Mouse (Mus musculus) forebrain, embryonic 16.5 days (tissue): ENCODE data around the gene Trim61. TPM values are rescaled to one million over a fixed set of nuclear protein-coding genes. Genes with fewer than 3 reads are reported as not detected.
"Not testable (repeated sequence)": the region's sequence is repeated elsewhere in the genome, so short reads cannot be mapped to it uniquely, and the experiment has no call there.

Experiments
- ATAC-seq: fragments of 200-750 bp; cut with Nextera tagmentation; 2 replicates; pipeline ENCODE4 v1.8.0; 2017; ENCODE audit warnings: mild to moderate bottlenecking, moderate library complexity
- H3K27ac ChIP-seq: fragments of 300-500 bp; sonication (generic); 2 replicates; pipeline ENCODE4 v1.5.1; 2014; ENCODE audit warnings: low read length, control low read depth
- H3K27me3 ChIP-seq: fragments of 300-500 bp; sonication (generic); replicated peaks from 2 replicates; pipeline ENCODE4 v1.6.1; 2014; ENCODE audit warnings: low read length; ENCODE audit not compliant: control insufficient read depth, insufficient read depth
- H3K36me3 ChIP-seq: fragments of 300-500 bp; sonication (generic); 2 replicates; pipeline ENCODE4 v1.6.1; 2014; ENCODE audit not compliant: control insufficient read depth, insufficient read depth
- H3K4me1 ChIP-seq: fragments of 300-500 bp; sonication (generic); replicated peaks from 2 replicates; pipeline ENCODE4 v1.6.1; 2014; ENCODE audit warnings: low read length; ENCODE audit not compliant: control insufficient read depth, insufficient read depth
- H3K4me2 ChIP-seq: fragments of 300-500 bp; sonication (generic); 2 replicates; pipeline ENCODE4 v1.6.1; 2014; ENCODE audit warnings: mild to moderate bottlenecking, low read length, control low read depth
- H3K4me3 ChIP-seq: fragments of 300-500 bp; sonication (generic); replicated peaks from 2 replicates; pipeline ENCODE4 v1.5.1; 2014; ENCODE audit warnings: mild to moderate bottlenecking, low read length, control low read depth
- H3K9ac ChIP-seq: fragments of 300-500 bp; sonication (generic); replicated peaks from 2 replicates; pipeline ENCODE4 v1.6.1; 2014; ENCODE audit warnings: low read depth, low read length, control low read depth
- H3K9me3 ChIP-seq: fragments of 300-500 bp; sonication (generic); 2 replicates; pipeline ENCODE4 v1.6.1; 2016; ENCODE audit warnings: low read length; ENCODE audit not compliant: control insufficient read depth
- WGBS: fragments of 180-500 bp; shearing (Covaris S2); extraction: QIAGEN DNeasy Blood & Tissue Kit; methylation state at CpG from one replicate; pipeline ENCODE4 v1.1.7; 2014; 5-methylcytosine and 5-hydroxymethylcytosine counted together
- polyA plus RNA-seq: library from polyadenylated mRNA; unstranded; fragments of >200 nt; fragmentation: Nextera tagmentation; extraction: Ambion mirVana; gene quantifications from 2 replicates; pipeline ENCODE4 v1.2.1, GENCODE M21; 2015

Trim61 gene
- polyA plus RNA-seq, 1 experiment from 2014 or later, result not detected

DNA sequence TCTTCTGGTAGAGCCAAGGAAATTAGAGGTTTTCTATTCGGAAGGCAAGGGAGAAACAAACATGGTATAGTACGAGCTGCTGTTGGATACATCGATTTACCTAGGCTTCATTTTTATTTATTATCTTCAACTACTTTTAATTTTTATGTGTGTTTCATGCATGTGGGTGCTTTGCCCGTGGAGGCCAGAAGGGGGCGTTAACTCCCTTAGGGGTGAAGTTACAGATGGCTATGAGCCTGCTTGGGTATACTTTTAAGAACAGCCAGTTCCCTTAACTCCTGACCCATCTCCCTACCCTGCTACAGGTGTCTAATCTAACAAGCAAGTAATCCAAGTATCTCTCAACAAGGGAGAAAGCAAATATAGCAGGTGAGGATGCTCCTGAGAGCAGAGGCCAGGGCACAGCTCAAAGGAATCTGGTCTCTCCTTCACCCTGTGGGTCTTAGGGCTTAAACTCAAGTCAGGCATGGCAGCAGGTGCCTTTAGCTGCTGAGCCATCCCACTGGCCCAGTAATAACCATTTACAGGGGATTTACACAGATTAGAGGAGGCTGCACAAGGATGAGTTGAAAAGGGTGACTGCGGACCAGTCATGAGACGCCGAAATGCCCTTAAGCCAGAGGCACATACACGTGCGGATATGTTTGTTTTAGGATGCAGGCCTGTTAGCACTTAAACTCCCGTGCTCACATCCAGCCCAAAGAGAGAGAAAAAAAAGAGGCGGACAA is 10.8 kb upstream of the Trim61 start:
- Histone ChIP-seq H3K4me1 (no peaks in the 10 kb centered on the region), H3K4me3 (no peak overlapping the region), H3K27ac (no peak overlapping the region), H3K27me3 (no peaks in the 10 kb centered on the region), H3K36me3 (no peaks in the 10 kb centered on the region), H3K4me2 (no peak overlapping the region), H3K9ac (no peak overlapping the region), H3K9me3 (no peaks in the 10 kb centered on the region)
- no peak for ATAC-seq
- WGBS, result 82% methylated on average over 12 of the region's 12 CpGs

- 45% methylated on average over 8 of the region's 8 CpGs for WGBS
- Histone ChIP-seq H3K4me2 (no peak overlapping the region), H3K36me3 (no peaks in the 10 kb centered on the region), H3K4me1 (no peaks in the 10 kb centered on the region), H3K4me3 (no peak overlapping the region), H3K9ac (no peak overlapping the region), H3K9me3 (no peaks in the 10 kb centered on the region), H3K27ac (no peak overlapping the region), H3K27me3 (no peaks in the 10 kb centered on the region)
- no peak; the same call in 1 of the 2 replicates for ATAC-seq
Observed at GRCm38 (mm10) chr8:65022485-65022884, 4.2 kb upstream of the Trim61 start.

GRCm38 (mm10) chr8:65007616-65008015 is 10.7 kb downstream of the Trim61 start:
- H3K27ac ChIP-seq, H3K4me3 ChIP-seq, H3K9ac ChIP-seq, ATAC-seq, H3K36me3 ChIP-seq, H3K4me2 ChIP-seq, H3K4me1 ChIP-seq, H3K9me3 ChIP-seq, H3K27me3 ChIP-seq: not testable (repeated sequence)
- WGBS, result 78% methylated on average over 6 of the region's 6 CpGs

- H3K4me3 ChIP-seq, result no peak overlapping the region
- H3K9me3 ChIP-seq, result no peaks in the 10 kb centered on the region
- no peaks in the 10 kb centered on the region for H3K36me3 ChIP-seq
- H3K4me2 ChIP-seq, result no peak overlapping the region
- no peaks in the 10 kb centered on the region for H3K27me3 ChIP-seq
- ATAC-seq, result no peak
- no peak overlapping the region for H3K9ac ChIP-seq
- no peaks in the 10 kb centered on the region for H3K4me1 ChIP-seq
- H3K27ac ChIP-seq, result no peak overlapping the region
- WGBS, result 91% methylated on average over 4 of the region's 4 CpGs
Observed at GRCm38 (mm10) chr8:64998806-64999365, 19.4 kb downstream of the Trim61 start.

- no peak for ATAC-seq
- Histone ChIP-seq H3K36me3 (no peaks in the 10 kb centered on the region), H3K4me2 (no peak within 1 kb of the TSS), H3K9ac (no peak within 1 kb of the TSS), H3K4me3 (no peak within 1 kb of the TSS), H3K9me3 (peaks cover 2% of the 10 kb centered on the region; the same call in 1 of the 2 replicates), H3K27me3 (no peaks in the 10 kb centered on the region), H3K4me1 (no peaks in the 10 kb centered on the region), H3K27ac (no peak within 1 kb of the TSS)
- WGBS, result 93% methylated on average over 4 of the region's 4 CpGs
Observed at GRCm38 (mm10) chr8:64987731-64988130, 30.6 kb downstream of the Trim61 start, which contains the start of gene Trim75. Gene Trim75, minus strand, starts transcription at chr8:64987831.

DNA sequence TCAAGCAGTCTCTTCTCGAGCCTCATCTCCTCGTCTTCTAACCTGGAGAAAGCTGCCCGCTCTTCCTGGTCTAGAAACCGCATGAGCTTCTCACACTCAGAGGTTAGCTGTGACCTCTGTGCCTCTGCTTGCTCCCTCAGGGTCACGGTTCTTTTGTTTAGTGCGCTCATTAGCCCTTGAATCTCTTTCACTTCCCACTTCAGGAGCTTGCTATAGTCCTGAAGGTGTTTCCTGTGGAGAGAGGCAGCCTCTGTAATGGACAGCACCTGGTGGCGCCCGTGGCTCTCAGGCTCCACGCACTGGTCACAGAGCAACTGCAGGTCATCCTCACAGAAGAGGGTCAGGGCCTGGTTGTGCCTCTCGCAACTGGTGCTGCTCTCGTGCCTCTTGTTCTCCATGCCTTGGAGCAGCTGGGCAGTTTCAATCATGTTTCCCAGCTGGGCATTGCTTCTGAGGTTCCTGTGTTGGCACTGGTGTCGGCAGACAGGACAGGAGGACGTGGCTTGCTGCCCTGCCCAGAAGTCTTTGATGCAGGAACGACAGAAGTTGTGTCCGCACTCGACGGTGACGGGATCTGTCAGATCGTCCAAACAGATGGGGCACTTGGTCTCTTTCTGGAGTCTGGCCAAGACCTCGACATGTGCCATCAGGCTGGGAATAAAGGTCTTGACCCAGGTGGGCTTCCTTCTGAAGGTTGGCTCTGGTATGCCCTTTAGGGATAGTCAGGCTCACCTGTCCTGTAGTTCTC is 35.0 kb downstream of the Trim61 start:
- no peak overlapping the region for H3K9ac ChIP-seq
- ATAC-seq, result no peak
- H3K9me3 ChIP-seq, result no peaks in the 10 kb centered on the region
- no peak overlapping the region for H3K4me2 ChIP-seq
- WGBS, result 71% methylated on average over 20 of the region's 20 CpGs
- H3K4me3 ChIP-seq, result no peak overlapping the region
- no peaks in the 10 kb centered on the region for H3K4me1 ChIP-seq
- no peaks in the 10 kb centered on the region for H3K36me3 ChIP-seq
- no peak overlapping the region for H3K27ac ChIP-seq
- H3K27me3 ChIP-seq, result no peaks in the 10 kb centered on the region

Other genes with a start within 250 kb of the Trim61 start
- 30.1 and 32.9 TPM in 2 replicates for gene Klhl2, start 168.5 kb downstream of the Trim61 start, polyA plus RNA-seq
- 20.9 and 25.0 TPM in 2 replicates for gene Tmem192, start 71.3 kb downstream of the Trim61 start, polyA plus RNA-seq
- gene Trim75, start 30.7 kb downstream of the Trim61 start, polyA plus RNA-seq, result 0.34 TPM in 1 of 2 replicates, not detected in the other
- not detected in 2 replicates for gene Trim60, start 61 bp upstream of the Trim61 start, polyA plus RNA-seq
- gene Apela, start 18.8 kb upstream of the Trim61 start, polyA plus RNA-seq, result 0.45 and 1.1 TPM in 2 replicates
- gene Gm10663, start 56.5 kb upstream of the Trim61 start, polyA plus RNA-seq, result not detected in 2 replicates
- gene BC030870, start 111.0 kb upstream of the Trim61 start, polyA plus RNA-seq, result not detected in 2 replicates